Comparison of ENCODE assay signal across 23 mouse cellular contexts in genomic region chr2:33759447-33759846, GRCm38 (mm10).
DNase-seq lines count a peak whose midpoint lies in the region; ATAC-seq and TF ChIP-seq lines count a peak whose summit lies in the region.
"Had no signal": no experiment of that assay in that cellular context is flagged by ENCODE, and none has a peak within 500 bp of the region (broad histone marks: within the 10 kb centered on the region; RNA-seq: fewer than 3 reads in every experiment).

No protein-coding gene starts in this region.

- H3K9me3 ChIP-seq in forebrain, embryonic 16.5 days (ENCODE audit: control insufficient read depth, low read length), result no peaks in the 10 kb centered on the region
- H3K9me3 ChIP-seq in midbrain, embryonic 13.5 days, result no peaks in the 10 kb centered on the region
- H3K9me3 ChIP-seq: limb, embryonic 12.5 days; liver, embryonic 13.5 days had no signal

- H3K4me2 ChIP-seq in forebrain, embryonic 16.5 days (ENCODE audit: low read length), result no peak overlapping the region
- 0 out of 2 replicates have a peak overlapping the region, but pooled peaks have one; percentile 17 for H3K4me2 ChIP-seq in midbrain, embryonic 13.5 days (replicated peaks)
- H3K4me2 ChIP-seq: heart, embryonic 11.5 days; limb, embryonic 12.5 days; liver, embryonic 13.5 days; lung, embryonic 14.5 days had no signal

- 5% methylated on average over 10 of the region's 10 CpGs for WGBS in forebrain, embryonic 16.5 days
- WGBS in midbrain, embryonic 13.5 days, result 32% methylated on average over 10 of the region's 10 CpGs

- peaks cover 40% of the 10 kb centered on the region for H3K4me1 ChIP-seq in forebrain, embryonic 16.5 days (replicated peaks; ENCODE audit: control insufficient read depth, insufficient read depth, low read length)
- peaks cover 54% of the 10 kb centered on the region for H3K4me1 ChIP-seq in midbrain, embryonic 13.5 days (replicated peaks)

- H3K27me3 ChIP-seq in forebrain, embryonic 16.5 days (replicated peaks; ENCODE audit: control insufficient read depth, insufficient read depth, low read length), result no peaks in the 10 kb centered on the region
- no peaks in the 10 kb centered on the region; the same call in 1 of the 2 replicates for H3K27me3 ChIP-seq in midbrain, embryonic 13.5 days
- H3K27me3 ChIP-seq: limb, embryonic 12.5 days; liver, embryonic 13.5 days had no signal

- no peak overlapping the region for H3K4me3 ChIP-seq in forebrain, embryonic 16.5 days (replicated peaks; ENCODE audit: low read length)
- H3K4me3 ChIP-seq in midbrain, embryonic 13.5 days (replicated peaks), result no peak overlapping the region
- H3K4me3 ChIP-seq: limb, embryonic 12.5 days; liver, embryonic 13.5 days had no signal

- no peak for TF ChIP-seq POLR2A in brain, embryonic 14.5 days (IDR thresholded peaks at IDR 0.05; ENCODE audit: borderline replicate concordance, extremely low read depth, insufficient read depth, insufficient read length, poor library complexity, severe bottlenecking)

- no peak for TF ChIP-seq CTCF in brain, embryonic 14.5 days (IDR thresholded peaks at IDR 0.05; ENCODE audit: borderline replicate concordance, extremely low read depth, insufficient read depth, insufficient read length)

- H3K9ac ChIP-seq in forebrain, embryonic 16.5 days (replicated peaks; ENCODE audit: low read depth, low read length), result no peak overlapping the region
- peak overlapping the region; percentile 28; the same call in 1 of the 2 replicates for H3K9ac ChIP-seq in midbrain, embryonic 13.5 days (replicated peaks)
- H3K9ac ChIP-seq: limb, embryonic 12.5 days; liver, embryonic 13.5 days; lung, embryonic 14.5 days had no signal

- peak; percentile 72 for DNase-seq in brain, adult 2 months (ENCODE audit: low read depth, low spot score)
- DNase-seq in brain, embryonic 14.5 days (ENCODE audit: low read depth), result peak; percentile 86
- DNase-seq in lung, postnatal 10 days, result no peak
- no peak for DNase-seq in layer of hippocampus, postnatal 14 days (ENCODE audit: low spot score in 2 of 2)
- DNase-seq in left cerebral cortex, postnatal 4 days, result no peak
- DNase-seq: adrenal gland, adult 2 months; cerebellum, postnatal 14 days; embryo, embryonic 11 days; heart, postnatal 14 days; kidney, adult 8-10 months; kidney, postnatal 4 days; layer of hippocampus, adult 9-11 months; liver, embryonic 13.5 days; lung, embryonic 14.5 days; lung, postnatal 4 days; right cerebral cortex, postnatal 14 days; spleen, adult 18-20 months; thymus, postnatal 36 days had no signal

- intact Hi-C loops in left cerebral cortex, postnatal 4 days (cut with DNase I), result no loop called here

- H3K27ac ChIP-seq in forebrain, embryonic 16.5 days (ENCODE audit: low read length), result peak overlapping the region; percentile 73
- H3K27ac ChIP-seq in midbrain, embryonic 13.5 days, result peak overlapping the region; percentile 72
- H3K27ac ChIP-seq: limb, embryonic 12.5 days; liver, embryonic 13.5 days had no signal

- peak; percentile 64 for ATAC-seq in forebrain, embryonic 16.5 days
- no peak for ATAC-seq in midbrain, embryonic 13.5 days
- ATAC-seq in inflammation-experienced regulatory T-cells, adult 6 months, result no peak

- H3K36me3 ChIP-seq in forebrain, embryonic 16.5 days (ENCODE audit: control insufficient read depth, insufficient read depth), result peaks cover 3% of the 10 kb centered on the region
- H3K36me3 ChIP-seq in midbrain, embryonic 13.5 days, result peaks cover 20% of the 10 kb centered on the region
- H3K36me3 ChIP-seq: liver, embryonic 13.5 days had no signal

Comparison
In these comparisons a context has a peak if more than half of its experiments do, and no peak if none do; other contexts are left out.
1. DNase-seq: peak in brain, adult 2 months (single experiment) and brain, embryonic 14.5 days (single experiment); none in lung, postnatal 10 days (single experiment), layer of hippocampus, postnatal 14 days (0 of 2) and left cerebral cortex, postnatal 4 days (single experiment).